ENCODE assay signal across 15 mouse cellular contexts in the genomic region with DNA sequence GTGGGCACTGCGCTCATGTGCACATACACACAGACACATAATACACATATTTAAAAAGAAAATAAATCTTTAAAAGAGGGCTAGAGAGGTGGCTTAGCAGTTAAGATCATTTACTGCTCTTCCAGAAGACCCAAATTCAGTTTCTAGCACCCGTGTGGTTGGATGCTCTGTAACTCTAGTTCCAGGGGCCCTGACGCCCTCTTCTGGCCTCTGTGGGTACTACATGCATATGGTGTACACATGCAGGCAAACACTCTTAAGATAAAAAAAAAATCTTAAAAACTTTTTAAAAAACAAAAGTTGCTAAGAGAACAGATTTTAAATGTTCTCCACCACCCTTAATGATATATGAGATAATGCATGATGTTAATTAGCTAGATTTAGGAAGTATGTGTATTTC.
DNase-seq lines count a peak whose midpoint lies in the region; ATAC-seq and TF ChIP-seq lines count a peak whose summit lies in the region.
"Had no signal": no experiment of that assay in that cellular context is flagged by ENCODE, and none has a peak within 500 bp of the region (broad histone marks: within the 10 kb centered on the region; RNA-seq: fewer than 3 reads in every experiment).

No protein-coding gene starts in this region.

- TF ChIP-seq POLR2A in kidney, adult 2 months (IDR thresholded peaks at IDR 0.05; ENCODE audit: low read depth, low read length): no peak
- no peak for TF ChIP-seq POLR2A in testis, adult 2 months (IDR thresholded peaks at IDR 0.05; ENCODE audit: control insufficient read depth, low read depth, low read length)

- no peaks in the 10 kb centered on the region for H3K4me1 ChIP-seq in kidney, adult 2 months (ENCODE audit: control insufficient read depth, insufficient read depth, low read length)
- no peaks in the 10 kb centered on the region for H3K4me1 ChIP-seq in lung, embryonic 14.5 days (ENCODE audit: insufficient read depth)
- H3K4me1 ChIP-seq in lung, postnatal 0 days (ENCODE audit: insufficient read depth, low read depth, low read length): no peaks in the 10 kb centered on the region
- no peaks in the 10 kb centered on the region for H3K4me1 ChIP-seq in testis, adult 2 months (ENCODE audit: control insufficient read depth, insufficient read depth, low read length)
- H3K4me1 ChIP-seq: forebrain, embryonic 10.5 days; heart, embryonic 15.5 days; hindbrain, embryonic 12.5 days had no signal

- H3K9me3 ChIP-seq in lung, embryonic 14.5 days (ENCODE audit: low read depth, low read length): no peaks in the 10 kb centered on the region
- no peaks in the 10 kb centered on the region for H3K9me3 ChIP-seq in lung, postnatal 0 days (ENCODE audit: low read length)
- H3K9me3 ChIP-seq: heart, embryonic 15.5 days; hindbrain, embryonic 12.5 days had no signal

- H3K4me2 ChIP-seq in lung, embryonic 14.5 days: no peak overlapping the region
- no peak overlapping the region for H3K4me2 ChIP-seq in lung, postnatal 0 days (replicated peaks; ENCODE audit: low read depth, low read length)
- H3K4me2 ChIP-seq: heart, embryonic 15.5 days; hindbrain, embryonic 12.5 days; liver, embryonic 11.5 days had no signal

- no peak for DNase-seq in kidney, adult 2 months
- no peak for DNase-seq in kidney, postnatal 14 days
- DNase-seq in lung, embryonic 14.5 days: no peak
- no peak for DNase-seq in lung, postnatal 0 days (ENCODE audit: low spot score)
- DNase-seq in NIH3T3 (ENCODE audit: low read depth): peak; percentile 4
- no peak for DNase-seq in ovary, postnatal 10 days (ENCODE audit: low spot score)
- DNase-seq: cerebellum, adult 18-20 months; kidney, adult 11 months; lung, postnatal 14 days; thymus, adult 18-20 months had no signal

- H3K27me3 ChIP-seq in kidney, adult 2 months (replicated peaks; ENCODE audit: control insufficient read depth, insufficient read depth, low read length): no peaks in the 10 kb centered on the region
- no peaks in the 10 kb centered on the region for H3K27me3 ChIP-seq in lung, embryonic 14.5 days (ENCODE audit: insufficient read depth, low read length)
- H3K27me3 ChIP-seq in lung, postnatal 0 days (replicated peaks; ENCODE audit: insufficient read depth, low read length): no peaks in the 10 kb centered on the region
- no peaks in the 10 kb centered on the region for H3K27me3 ChIP-seq in testis, adult 2 months (ENCODE audit: control insufficient read depth, insufficient read depth, low read length)
- H3K27me3 ChIP-seq: heart, embryonic 15.5 days; hindbrain, embryonic 12.5 days had no signal

- 0 out of 2 replicates have a peak, but pooled peaks have one; percentile 4 for TF ChIP-seq CTCF in kidney, adult 2 months (conservative IDR thresholded peaks at IDR 0.05; ENCODE audit: insufficient read depth, insufficient read length, low read depth, low read length)
- peak; percentile 31 for TF ChIP-seq CTCF in lung, embryonic 14.5 days (IDR thresholded peaks at IDR 0.05; ENCODE audit: low read depth)
- TF ChIP-seq CTCF in lung, postnatal 0 days (IDR thresholded peaks at IDR 0.05): no peak
- peak; percentile 51; the same call in 1 of the 2 replicates for TF ChIP-seq CTCF in testis, adult 2 months (IDR thresholded peaks at IDR 0.05; ENCODE audit: control insufficient read depth, insufficient read depth, insufficient replicate concordance, low read depth, low read length)

- no peak overlapping the region for H3K27ac ChIP-seq in kidney, adult 2 months (ENCODE audit: insufficient read depth, low read depth, low read length)
- no peak overlapping the region for H3K27ac ChIP-seq in lung, embryonic 14.5 days (ENCODE audit: low read depth)
- no peak overlapping the region for H3K27ac ChIP-seq in lung, postnatal 0 days (ENCODE audit: low read length)
- H3K27ac ChIP-seq in testis, adult 2 months (ENCODE audit: control insufficient read depth, insufficient read depth, low read depth, low read length): no peak overlapping the region
- H3K27ac ChIP-seq: forebrain, embryonic 10.5 days; heart, embryonic 15.5 days; hindbrain, embryonic 12.5 days had no signal

- H3K9ac ChIP-seq in lung, embryonic 14.5 days: no peak overlapping the region
- H3K9ac ChIP-seq in lung, postnatal 0 days (replicated peaks; ENCODE audit: low read depth): no peak overlapping the region
- H3K9ac ChIP-seq: heart, embryonic 15.5 days; hindbrain, embryonic 12.5 days had no signal

- 77% methylated on average over 3 of the region's 3 CpGs for WGBS in kidney, adult 2 months
- 81% methylated on average over 3 of the region's 3 CpGs for WGBS in lung, embryonic 14.5 days
- WGBS in lung, postnatal 0 days: 75% methylated on average over 3 of the region's 3 CpGs

- TF ChIP-seq EP300 in lung, postnatal 0 days (IDR thresholded peaks at IDR 0.05): no peak

- H3K4me3 ChIP-seq in kidney, adult 2 months (ENCODE audit: insufficient read depth, low read depth, low read length): no peak overlapping the region
- no peak overlapping the region for H3K4me3 ChIP-seq in lung, embryonic 14.5 days (ENCODE audit: low read depth, low read length)
- no peak overlapping the region for H3K4me3 ChIP-seq in lung, postnatal 0 days (ENCODE audit: low read depth, low read length)
- H3K4me3 ChIP-seq in testis, adult 2 months (ENCODE audit: control insufficient read depth, low read depth, low read length): no peak overlapping the region
- H3K4me3 ChIP-seq: forebrain, embryonic 10.5 days; heart, embryonic 15.5 days; hindbrain, embryonic 12.5 days had no signal

- no peaks in the 10 kb centered on the region for H3K36me3 ChIP-seq in kidney, adult 2 months (ENCODE audit: control insufficient read depth, insufficient read depth, low read length)
- no peaks in the 10 kb centered on the region for H3K36me3 ChIP-seq in lung, embryonic 14.5 days (ENCODE audit: insufficient read depth)
- no peaks in the 10 kb centered on the region for H3K36me3 ChIP-seq in lung, postnatal 0 days (ENCODE audit: insufficient read depth, low read length)
- H3K36me3 ChIP-seq in testis, adult 2 months (ENCODE audit: control insufficient read depth, insufficient read depth, low read length): no peaks in the 10 kb centered on the region
- H3K36me3 ChIP-seq: forebrain, embryonic 10.5 days; heart, embryonic 15.5 days; hindbrain, embryonic 12.5 days had no signal

- ATAC-seq in lung, embryonic 14.5 days (ENCODE audit: insufficient read depth): no peak
- no peak for ATAC-seq in lung, postnatal 0 days
